Mouse (Mus musculus) heart, embryonic 11.5 days (tissue): ENCODE measurements around the gene Gcfc2. TPM values are rescaled to one million over a fixed set of nuclear protein-coding genes. Genes with fewer than 3 reads are reported as not detected.

Experiments used
- ATAC-seq: fragments of 200-750 bp; cut with Nextera tagmentation; replicated peaks from 2 replicates; pipeline ENCODE4 v1.8.0; 2017; ENCODE audit warnings: moderate library complexity; ENCODE audit not compliant: insufficient number of reproducible peaks, low FRiP score, low TSS enrichment
- H3K27ac ChIP-seq: fragments of 300-500 bp; sonication (generic); 2 replicates; pipeline ENCODE4 v1.5.1; 2014; ENCODE audit warnings: mild to moderate bottlenecking, low read depth, low read length
- H3K27me3 ChIP-seq: fragments of 300-500 bp; sonication (generic); 2 replicates; pipeline ENCODE4 v1.6.1; 2014; ENCODE audit warnings: mild to moderate bottlenecking, low read length, mixed read lengths; ENCODE audit not compliant: control insufficient read depth, insufficient read depth
- H3K36me3 ChIP-seq: fragments of 300-500 bp; sonication (generic); 2 replicates; pipeline ENCODE4 v1.6.1; 2014; ENCODE audit warnings: mild to moderate bottlenecking, low read length, moderate library complexity, mixed read lengths; ENCODE audit not compliant: control insufficient read depth, insufficient read depth
- H3K4me1 ChIP-seq: fragments of 300-500 bp; sonication (generic); 2 replicates; pipeline ENCODE4 v1.6.1; 2014; ENCODE audit warnings: low read length; ENCODE audit not compliant: control insufficient read depth, insufficient read depth
- H3K4me2 ChIP-seq: fragments of 300-500 bp; sonication (generic); 2 replicates; pipeline ENCODE4 v1.6.1; 2014; ENCODE audit warnings: mild to moderate bottlenecking, moderate library complexity
- H3K4me3 ChIP-seq: fragments of 300-500 bp; sonication (generic); 2 replicates; pipeline ENCODE4 v1.5.1; 2014; ENCODE audit warnings: low read depth, low read length
- H3K9ac ChIP-seq: fragments of 300-500 bp; sonication (generic); 2 replicates; pipeline ENCODE4 v1.6.1; 2014; ENCODE audit warnings: mild to moderate bottlenecking, low read depth, low read length, moderate library complexity
- H3K9me3 ChIP-seq: fragments of 300-500 bp; sonication (generic); replicated peaks from 2 replicates; pipeline ENCODE4 v1.6.1; 2016; ENCODE audit warnings: low read length; ENCODE audit not compliant: control insufficient read depth
- WGBS: fragments of 180-500 bp; shearing (Covaris S2); extraction: QIAGEN DNeasy Blood & Tissue Kit; methylation state at CpG from one replicate; pipeline ENCODE4 v1.1.7; 2014; ENCODE audit not compliant: insufficient replicate concordance; 5-methylcytosine and 5-hydroxymethylcytosine counted together
- polyA plus RNA-seq: library from polyadenylated mRNA; unstranded; fragments of >200 nt; fragmentation: Nextera tagmentation; extraction: Ambion mirVana; gene quantifications from 2 replicates; pipeline ENCODE4 v1.2.1, GENCODE M21; 2014

Gcfc2 gene
- polyA plus RNA-seq, 1 experiment from 2014 or later, result 7.8 TPM

- no peaks in the 10 kb centered on the region for H3K27me3 ChIP-seq
- ATAC-seq, result no peak
- WGBS, result 88% methylated on average over 3 of the region's 3 CpGs
- no peak overlapping the region for H3K4me2 ChIP-seq
- peaks cover 42% of the 10 kb centered on the region for H3K36me3 ChIP-seq
- no peak overlapping the region for H3K27ac ChIP-seq
- no peaks in the 10 kb centered on the region for H3K4me1 ChIP-seq
- H3K4me3 ChIP-seq, result no peak overlapping the region
- H3K9ac ChIP-seq, result no peak overlapping the region
- peaks cover 4% of the 10 kb centered on the region; the same call in 1 of the 2 replicates for H3K9me3 ChIP-seq
Observed at GRCm38 (mm10) chr6:81933281-81933680, 9.8 kb downstream of the Gcfc2 start.

GRCm38 (mm10) chr6:81941718-81942117 is 18.2 kb downstream of the Gcfc2 start:
- no peak for ATAC-seq
- Histone ChIP-seq H3K4me3 (no peak overlapping the region), H3K9me3 (no peaks in the 10 kb centered on the region), H3K4me1 (no peaks in the 10 kb centered on the region), H3K4me2 (no peak overlapping the region), H3K9ac (no peak overlapping the region), H3K27ac (no peak overlapping the region), H3K36me3 (peaks cover 14% of the 10 kb centered on the region), H3K27me3 (no peaks in the 10 kb centered on the region)
- WGBS, result 95% methylated on average over 5 of the region's 5 CpGs

GRCm38 (mm10) chr6:81943281-81943680 is 19.8 kb downstream of the Gcfc2 start:
- H3K36me3 ChIP-seq, result peaks cover 16% of the 10 kb centered on the region
- H3K4me3 ChIP-seq, result no peak overlapping the region
- no peak overlapping the region for H3K9ac ChIP-seq
- no peaks in the 10 kb centered on the region for H3K4me1 ChIP-seq
- ATAC-seq, result no peak
- no peaks in the 10 kb centered on the region for H3K9me3 ChIP-seq
- H3K27ac ChIP-seq, result no peak overlapping the region
- H3K4me2 ChIP-seq, result no peak overlapping the region
- 85% methylated on average over 2 of the region's 2 CpGs for WGBS
- H3K27me3 ChIP-seq, result no peaks in the 10 kb centered on the region

GRCm38 (mm10) chr6:81944432-81944831 is 21.0 kb downstream of the Gcfc2 start:
- Histone ChIP-seq H3K36me3 (peaks cover 22% of the 10 kb centered on the region), H3K4me1 (no peaks in the 10 kb centered on the region), H3K4me3 (no peak overlapping the region), H3K4me2 (no peak overlapping the region), H3K27ac (no peak overlapping the region), H3K9ac (no peak overlapping the region), H3K9me3 (no peaks in the 10 kb centered on the region), H3K27me3 (no peaks in the 10 kb centered on the region)
- WGBS, result 89% methylated on average over 3 of the region's 3 CpGs
- ATAC-seq, result no peak

- WGBS, result 94% methylated on average over 6 of the region's 6 CpGs
- no peak overlapping the region for H3K4me3 ChIP-seq
- peaks cover 28% of the 10 kb centered on the region for H3K36me3 ChIP-seq
- H3K4me2 ChIP-seq, result no peak overlapping the region
- H3K9ac ChIP-seq, result no peak overlapping the region
- no peaks in the 10 kb centered on the region for H3K4me1 ChIP-seq
- no peaks in the 10 kb centered on the region for H3K9me3 ChIP-seq
- no peaks in the 10 kb centered on the region for H3K27me3 ChIP-seq
- H3K27ac ChIP-seq, result no peak overlapping the region
- no peak for ATAC-seq
Observed at GRCm38 (mm10) chr6:81946906-81947305, 23.4 kb downstream of the Gcfc2 start.

- H3K36me3 ChIP-seq, result peaks cover 40% of the 10 kb centered on the region
- no peak overlapping the region for H3K4me2 ChIP-seq
- no peaks in the 10 kb centered on the region for H3K27me3 ChIP-seq
- no peaks in the 10 kb centered on the region for H3K9me3 ChIP-seq
- WGBS, result 94% methylated on average over 5 of the region's 5 CpGs
- no peak overlapping the region for H3K27ac ChIP-seq
- no peaks in the 10 kb centered on the region for H3K4me1 ChIP-seq
- no peak overlapping the region for H3K9ac ChIP-seq
- H3K4me3 ChIP-seq, result no peak overlapping the region
- ATAC-seq, result no peak
Observed at GRCm38 (mm10) chr6:81955133-81955532, 31.7 kb downstream of the Gcfc2 start.

- Histone ChIP-seq H3K36me3 (peaks cover 38% of the 10 kb centered on the region), H3K9ac (no peak overlapping the region), H3K27me3 (no peaks in the 10 kb centered on the region), H3K27ac (no peak overlapping the region), H3K4me2 (no peak overlapping the region), H3K4me3 (no peak overlapping the region), H3K9me3 (no peaks in the 10 kb centered on the region), H3K4me1 (no peaks in the 10 kb centered on the region)
- 88% methylated on average over 4 of the region's 4 CpGs for WGBS
- ATAC-seq, result no peak
Observed at GRCm38 (mm10) chr6:81956399-81956798, 32.9 kb downstream of the Gcfc2 start.

- ATAC-seq, result no peak
- 89% methylated on average over 11 of the region's 11 CpGs for WGBS
Observed at GRCm38 (mm10) chr6:81957992-81958391, 34.5 kb downstream of the Gcfc2 start.

GRCm38 (mm10) chr6:81959866-81960265 is 36.4 kb downstream of the Gcfc2 start:
- peaks cover 39% of the 10 kb centered on the region for H3K36me3 ChIP-seq
- no peaks in the 10 kb centered on the region for H3K27me3 ChIP-seq
- H3K4me2 ChIP-seq, result no peak overlapping the region
- H3K9ac ChIP-seq, result no peak overlapping the region
- 91% methylated on average over 8 of the region's 8 CpGs for WGBS
- no peak overlapping the region for H3K4me3 ChIP-seq
- H3K4me1 ChIP-seq, result peaks cover 6% of the 10 kb centered on the region
- H3K27ac ChIP-seq, result no peak overlapping the region
- ATAC-seq, result no peak
- no peaks in the 10 kb centered on the region for H3K9me3 ChIP-seq

More at GRCm38 (mm10) chr6:81957992-81958391, 34.5 kb downstream of the Gcfc2 start:
- H3K9me3 ChIP-seq, result no peaks in the 10 kb centered on the region
- no peaks in the 10 kb centered on the region for H3K27me3 ChIP-seq
- H3K9ac ChIP-seq, result no peak overlapping the region
- H3K27ac ChIP-seq, result no peak overlapping the region
- H3K4me1 ChIP-seq, result no peaks in the 10 kb centered on the region
- H3K4me2 ChIP-seq, result no peak overlapping the region
- no peak overlapping the region for H3K4me3 ChIP-seq
- H3K36me3 ChIP-seq, result peaks cover 38% of the 10 kb centered on the region
